Mouse (Mus musculus): ENCODE results near the gene Ubiad1.

The Ubiad1 gene

DNA sequence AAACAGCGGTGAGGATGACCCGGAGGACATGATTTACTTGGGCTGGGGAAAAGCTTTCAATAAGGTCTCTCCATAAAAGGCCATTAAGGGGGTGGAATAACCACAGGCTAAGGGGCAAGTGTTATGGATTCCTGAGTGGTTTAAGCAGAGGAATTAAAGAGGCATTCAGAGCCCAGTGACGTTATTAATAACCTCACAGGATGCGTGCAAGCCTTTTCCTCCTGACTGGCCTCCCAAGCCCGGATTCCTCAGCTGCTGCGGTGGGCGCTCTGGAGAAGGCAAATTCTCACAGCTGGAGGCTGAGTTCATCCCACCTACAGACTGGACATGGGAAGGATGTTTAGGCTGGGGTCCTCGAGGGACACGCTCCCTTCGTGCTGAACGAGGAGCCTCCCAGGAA is 39.8 kb downstream of the Ubiad1 start:
- no peak for DNase-seq (ENCODE audit: low spot score in 2 of 2)

DNA sequence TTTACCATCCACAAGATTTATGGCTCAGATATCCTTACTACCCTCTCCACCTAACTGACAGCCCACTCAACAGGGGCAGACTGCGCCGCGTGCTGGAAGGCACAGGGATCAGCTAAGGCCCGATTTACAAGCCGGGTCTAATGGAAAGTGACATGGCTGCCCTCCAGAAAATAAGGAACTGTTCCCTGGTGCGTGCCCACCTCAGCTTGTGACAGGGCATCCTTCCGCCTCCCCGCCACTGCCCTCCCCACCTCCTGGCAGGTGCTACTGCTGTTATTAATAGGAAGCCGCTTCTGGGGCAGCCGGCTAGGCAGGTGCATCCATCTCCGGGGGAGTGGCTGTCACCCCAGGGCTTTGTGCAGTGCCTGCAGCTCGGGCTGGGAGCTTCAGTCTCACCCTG is 41.2 kb downstream of the Ubiad1 start:
- no peak for DNase-seq (ENCODE audit: low spot score in 2 of 2)

DNA sequence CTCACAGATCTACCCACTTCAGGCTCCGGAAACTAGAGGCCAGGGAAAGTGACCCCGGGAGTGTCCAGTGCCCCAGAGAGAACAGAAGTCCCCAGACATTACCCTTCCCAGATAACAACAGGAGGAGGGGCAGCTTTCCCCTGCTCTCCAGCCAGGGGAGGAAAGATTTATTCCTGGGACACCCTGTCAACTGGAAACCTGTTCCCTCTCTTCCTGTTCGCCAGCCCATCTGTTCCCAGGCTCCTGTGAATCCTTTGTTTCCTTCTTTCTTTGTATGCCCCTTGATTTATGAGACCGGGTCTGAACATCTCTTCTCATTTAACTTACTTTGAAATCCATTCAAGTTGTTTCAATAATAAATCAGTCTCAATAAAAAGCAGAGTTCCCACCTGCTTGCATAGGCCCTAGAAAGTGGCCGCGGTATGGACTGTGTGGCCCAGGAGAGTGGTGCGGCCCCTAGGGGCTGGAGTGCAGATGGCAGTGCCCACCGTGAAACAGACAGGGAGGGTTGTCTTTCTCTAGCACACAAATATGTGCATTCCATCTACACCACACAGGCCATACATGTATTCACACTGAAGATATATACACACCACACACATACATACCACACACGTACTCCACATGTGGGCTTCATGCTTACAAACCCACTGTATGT is 45.0 kb downstream of the Ubiad1 start:
- no peak for DNase-seq (ENCODE audit: low spot score in 2 of 2)

DNA sequence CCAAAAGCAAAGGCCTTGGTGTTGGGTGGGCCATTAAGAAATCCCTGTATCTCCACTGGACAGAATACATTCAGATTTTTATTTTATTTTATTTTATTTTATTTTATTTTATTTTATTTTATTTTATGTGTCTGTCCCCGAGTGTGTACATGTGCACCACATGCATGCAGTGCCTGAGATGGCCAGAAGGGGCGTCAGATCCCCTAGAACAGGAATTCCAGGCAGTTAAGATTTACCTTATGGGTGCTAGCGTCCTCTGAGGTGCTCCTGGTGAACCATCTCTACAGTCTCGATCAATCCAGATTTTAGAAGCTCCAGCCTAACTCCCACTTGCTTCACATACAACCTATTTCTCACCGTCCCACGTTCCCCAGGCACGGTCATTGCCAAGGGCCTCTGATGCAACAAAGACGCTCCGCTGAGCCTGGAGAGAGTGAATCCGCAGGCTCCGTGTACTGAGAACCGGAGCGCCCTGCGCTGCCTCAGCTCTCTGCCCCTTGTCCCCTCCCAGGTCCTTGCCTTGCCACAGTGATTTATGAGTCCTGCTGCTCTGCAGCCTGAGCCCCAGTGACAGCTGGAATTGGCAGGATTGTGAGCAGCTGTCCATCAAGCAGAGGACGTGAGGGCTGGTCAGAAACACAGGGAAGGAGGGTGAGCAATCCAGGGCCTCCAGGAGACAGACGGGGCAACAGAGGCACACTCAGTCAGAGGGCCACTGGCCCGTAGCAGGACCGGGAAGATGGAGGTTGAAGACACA is 46.9 kb downstream of the Ubiad1 start:
- no peak for DNase-seq (ENCODE audit: low spot score in 2 of 2)

DNA sequence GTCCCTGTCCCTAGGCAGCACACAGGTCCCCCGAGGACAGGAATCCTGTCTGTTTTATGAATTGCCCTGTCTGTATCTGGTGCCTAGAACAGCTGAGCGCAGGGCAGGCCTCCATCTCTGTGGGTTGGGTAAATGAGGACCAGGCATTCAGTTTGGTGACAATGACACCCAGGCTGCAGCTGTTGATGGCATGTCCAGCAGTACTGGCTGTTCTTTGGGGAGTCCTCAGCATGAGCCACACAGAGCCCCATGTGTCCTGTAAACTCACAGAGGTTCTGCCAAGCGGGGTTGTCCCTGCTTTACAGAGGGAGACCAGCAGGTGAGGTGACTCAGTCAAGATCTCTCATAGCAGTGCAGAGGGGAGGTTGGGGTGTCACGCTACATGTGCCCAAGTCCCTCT is 47.5 kb downstream of the Ubiad1 start:
- DNase-seq (ENCODE audit: low spot score in 2 of 2): no peak

DNA sequence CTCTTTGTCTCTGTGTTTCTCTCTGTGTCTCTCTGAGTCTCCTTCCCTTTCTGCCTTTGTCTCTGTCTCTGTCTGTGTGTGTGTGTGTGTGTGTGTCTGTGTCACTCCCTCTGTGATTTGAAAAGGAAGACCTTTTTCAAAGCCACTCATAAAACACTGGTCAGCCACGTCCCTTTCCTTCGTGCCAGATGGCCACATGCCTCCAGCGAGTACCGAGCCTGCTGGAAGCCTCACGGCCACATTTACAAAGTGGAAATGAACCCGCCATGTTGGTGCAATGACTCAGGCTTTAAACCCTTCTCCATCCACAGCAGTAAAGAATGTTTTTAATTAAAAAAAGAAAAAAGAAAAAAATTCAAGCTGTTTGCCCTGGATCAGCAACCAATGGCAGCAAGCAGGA is 48.7 kb downstream of the Ubiad1 start:
- DNase-seq (ENCODE audit: low spot score in 2 of 2): no peak

DNA sequence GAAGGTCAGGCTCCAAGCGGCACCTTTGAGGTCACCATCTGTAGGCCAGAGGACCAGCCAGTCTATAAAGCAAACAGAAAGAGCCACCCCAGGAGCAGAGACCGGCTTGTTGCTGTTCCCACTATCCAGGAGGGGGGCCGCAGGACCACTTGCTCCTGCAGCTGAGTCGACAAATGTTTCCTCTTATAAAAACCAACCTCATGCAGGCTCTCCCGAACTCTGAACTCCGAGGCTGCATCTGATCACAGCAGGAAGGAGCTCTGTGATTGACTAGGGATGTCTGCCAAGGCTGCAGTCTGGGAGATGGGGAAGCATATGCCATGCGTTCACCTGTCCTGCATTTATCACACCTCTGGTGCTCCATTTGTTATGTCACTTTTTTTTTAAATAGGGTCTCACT is 49.4 kb downstream of the Ubiad1 start:
- DNase-seq (ENCODE audit: low spot score in 2 of 2): no peak

DNA sequence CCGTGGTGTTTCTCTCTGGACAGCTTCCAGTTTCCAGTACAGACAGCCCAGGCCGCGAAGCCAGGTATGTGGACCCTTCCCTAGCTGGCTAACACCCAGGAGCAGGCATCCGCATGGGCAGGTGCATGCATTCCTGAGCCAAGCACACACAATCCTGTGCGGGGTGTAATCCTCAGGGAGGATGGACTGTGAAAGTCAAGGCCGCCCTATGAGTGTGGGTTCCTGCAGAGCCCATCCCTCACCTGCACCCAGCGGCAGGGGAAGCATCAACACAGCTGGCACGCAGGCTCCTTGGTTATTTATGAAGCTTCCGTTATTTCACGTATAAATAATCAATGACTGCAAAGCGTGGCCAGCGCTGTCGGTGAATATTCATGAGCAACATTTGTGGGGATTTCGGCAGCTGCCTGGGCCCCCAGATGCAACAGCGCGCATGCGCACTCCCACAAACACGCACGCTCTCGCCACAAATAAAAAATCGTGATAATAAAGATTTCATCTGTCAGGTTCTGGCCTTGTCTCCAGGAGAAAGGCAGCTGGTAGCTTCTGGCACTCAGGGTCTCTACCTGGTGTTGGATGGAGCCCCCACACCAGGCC is 52.8 kb downstream of the Ubiad1 start:
- DNase-seq (ENCODE audit: low spot score in 2 of 2): no peak

DNA sequence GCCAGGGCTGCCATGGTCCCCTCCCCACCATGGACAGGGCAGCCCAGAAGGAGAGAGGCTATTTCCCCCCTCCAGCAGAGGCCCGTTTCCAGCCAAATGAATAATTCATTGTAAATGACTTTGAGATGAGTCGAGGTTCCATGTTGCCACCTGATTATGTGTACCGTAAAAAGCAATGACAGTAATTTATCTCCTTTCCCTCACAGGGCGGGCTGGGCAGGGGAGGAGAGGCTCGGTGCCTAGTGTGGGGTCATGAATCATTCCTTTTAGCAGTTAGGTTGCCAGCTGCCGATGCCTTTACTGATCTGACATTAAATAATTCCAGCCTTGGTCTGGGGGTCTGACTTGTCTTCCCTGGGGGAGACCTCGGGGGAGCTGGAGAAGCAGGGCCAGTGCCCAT is 54.9 kb downstream of the Ubiad1 start:
- DNase-seq (ENCODE audit: low spot score in 2 of 2): no peak

DNA sequence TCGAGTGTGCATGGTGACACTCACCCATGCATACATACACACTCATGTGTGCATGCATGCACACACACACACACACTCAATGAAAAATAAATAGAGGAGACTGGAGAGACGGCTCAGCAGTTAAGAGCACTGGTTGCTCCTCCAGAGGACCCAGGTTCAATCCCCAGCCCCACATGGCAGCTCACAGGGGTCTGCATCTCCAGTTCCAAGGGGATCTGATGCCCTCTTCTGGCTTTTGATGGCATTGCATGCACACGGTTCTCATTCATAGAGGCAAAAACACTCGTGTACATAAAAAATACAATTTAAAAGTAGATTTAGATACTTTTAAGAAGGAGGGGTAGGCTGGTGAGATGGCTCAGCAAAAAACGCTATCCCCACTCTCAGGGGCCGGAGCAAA is 55.5 kb downstream of the Ubiad1 start:
- no peak for DNase-seq (ENCODE audit: low spot score in 2 of 2)

DNA sequence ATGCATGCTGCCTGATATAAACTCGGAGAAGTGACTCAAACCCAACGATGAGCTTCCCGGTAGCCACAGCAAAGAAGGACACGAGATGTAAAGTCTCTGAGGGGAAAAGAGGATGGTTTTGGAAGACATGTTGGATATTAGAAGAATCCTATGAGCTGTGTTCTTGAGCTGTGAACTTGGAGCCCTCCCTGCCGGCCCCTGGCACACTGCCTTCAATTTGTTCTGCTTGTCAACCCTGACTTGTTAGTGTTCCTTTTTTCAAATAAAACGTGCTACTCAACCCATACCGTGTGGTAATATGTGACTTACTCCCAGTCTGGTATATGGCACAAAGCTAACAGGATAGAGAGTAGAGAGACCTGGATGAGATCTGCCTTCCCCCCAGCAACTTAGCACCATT is 59.3 kb downstream of the Ubiad1 start:
- no peak for DNase-seq (ENCODE audit: low spot score in 2 of 2)
